Mouse (Mus musculus) adrenal gland, postnatal 4 days (tissue): Measurements from ENCODE around the gene Col23a1. TPM values are rescaled to one million over a fixed set of nuclear protein-coding genes. Genes with fewer than 3 reads are reported as not detected.

ENCODE experiments used
- DNase-seq, 2 experiments: peaks; one replicate each; pipeline ENCODE4 v3.0.0; 2021 to 2022; ENCODE audit warnings: low spot score in 2 of 2, mixed read lengths in 2 of 2
- total RNA-seq, 2 experiments: library from RNA; stranded (reverse); gene quantifications; 2 replicates each; pipeline ENCODE4 v1.2.3; 2021

Gene Col23a1
- total RNA-seq, 2 experiments from 2014 or later, result 23.3 to 26.0 TPM

DNA sequence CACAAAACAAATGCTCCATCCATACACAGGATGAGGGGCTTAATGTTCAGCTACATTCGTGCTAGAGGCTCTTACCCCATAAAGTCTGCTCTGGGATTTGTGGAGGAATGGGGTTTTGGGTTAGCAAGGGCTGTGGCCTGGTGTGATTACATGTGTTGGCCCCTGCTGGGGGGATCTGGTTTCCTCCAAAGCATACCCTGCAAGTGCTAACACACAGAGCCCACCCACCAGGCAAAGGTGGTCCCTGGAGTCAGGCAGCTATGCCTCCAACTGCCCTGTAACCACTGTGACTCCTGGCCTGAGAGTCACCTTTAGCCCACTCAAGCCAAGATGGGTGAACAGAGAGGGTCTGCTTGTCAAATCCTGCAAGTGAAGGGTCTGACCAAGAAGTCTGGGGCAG is 82.2 kb downstream of the Col23a1 start:
- no peak for DNase-seq

DNA sequence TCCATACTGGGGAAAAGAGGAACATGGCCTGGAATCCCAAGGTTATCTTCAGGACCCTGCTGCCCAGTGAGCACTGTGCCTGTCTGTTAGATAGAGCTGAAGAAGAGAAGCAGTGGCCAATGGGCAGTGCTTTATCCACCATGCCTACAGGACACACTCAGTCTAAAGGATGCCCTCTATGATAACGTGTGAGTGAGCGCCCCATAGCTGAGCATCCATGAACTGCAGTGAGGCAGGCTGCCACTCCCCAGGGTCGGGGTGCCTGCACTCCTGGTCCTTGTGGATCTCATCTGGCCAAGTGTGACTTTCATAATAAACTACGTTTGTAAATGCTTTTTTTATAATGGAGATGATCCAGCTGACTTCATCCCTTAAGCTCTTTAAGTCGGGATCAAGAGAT is 87.5 kb downstream of the Col23a1 start:
- no peak for DNase-seq

DNA sequence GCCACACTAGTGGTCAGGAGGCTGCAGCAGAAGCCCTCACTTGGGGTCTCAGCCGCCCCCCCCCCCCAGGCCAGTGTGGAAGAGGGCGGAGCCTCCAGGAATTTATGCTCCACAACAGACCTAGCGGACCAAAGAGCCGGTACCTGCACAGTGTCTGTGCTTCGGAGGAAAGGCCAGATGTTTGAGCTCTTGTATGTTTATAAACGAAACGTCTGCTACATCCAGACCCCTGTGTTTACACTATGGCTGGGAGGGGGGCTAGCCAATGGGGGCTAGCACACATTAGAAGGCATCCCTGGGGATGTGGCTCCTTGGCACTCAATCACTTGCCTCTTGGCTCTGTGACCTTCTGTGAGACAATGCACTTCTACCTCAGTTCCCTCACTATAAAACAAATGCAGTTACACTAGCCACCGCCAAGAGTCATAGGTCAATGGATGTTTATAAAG is 99.2 kb downstream of the Col23a1 start:
- DNase-seq, result no peak

DNA sequence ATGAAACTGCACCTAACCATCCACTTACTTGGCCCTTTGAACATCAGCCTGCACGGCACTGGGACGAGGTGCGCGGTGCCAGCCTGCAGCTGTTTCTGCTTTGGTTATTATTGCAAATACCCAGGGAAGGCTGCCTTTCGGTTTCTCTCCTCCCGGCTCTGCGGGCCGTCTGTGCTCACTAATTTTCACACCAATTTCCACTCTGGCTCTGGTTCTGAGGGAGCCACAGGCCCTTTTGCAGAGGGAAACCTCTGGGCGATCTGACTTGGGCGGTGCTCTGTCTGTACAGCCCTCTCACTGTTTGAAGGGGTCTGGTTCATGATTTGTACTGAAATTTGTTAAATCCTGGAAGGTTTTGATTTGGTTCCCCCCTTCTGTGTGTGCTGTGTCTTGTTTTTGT is 100.0 kb downstream of the Col23a1 start:
- DNase-seq, result no peak

DNA sequence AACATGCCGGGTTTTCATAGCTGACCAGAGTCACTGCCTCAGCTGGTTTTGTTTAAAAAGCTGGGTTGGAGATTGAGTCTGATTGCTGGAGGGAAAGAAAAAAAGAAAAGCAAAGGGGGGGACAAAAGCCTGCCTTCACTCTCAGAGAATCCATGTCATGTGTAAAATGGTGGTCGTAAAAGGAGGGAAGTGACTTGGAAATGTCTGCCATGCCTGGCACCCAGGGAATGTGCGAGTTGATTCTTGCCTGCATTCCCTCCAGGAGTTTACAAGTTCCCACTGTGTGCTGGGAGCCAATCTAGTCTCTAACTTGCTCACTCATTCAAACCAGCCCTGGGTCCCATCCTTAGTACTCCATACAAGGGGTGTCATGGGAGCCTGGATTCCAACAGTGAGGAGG is 100.8 kb downstream of the Col23a1 start:
- DNase-seq, result no peak

DNA sequence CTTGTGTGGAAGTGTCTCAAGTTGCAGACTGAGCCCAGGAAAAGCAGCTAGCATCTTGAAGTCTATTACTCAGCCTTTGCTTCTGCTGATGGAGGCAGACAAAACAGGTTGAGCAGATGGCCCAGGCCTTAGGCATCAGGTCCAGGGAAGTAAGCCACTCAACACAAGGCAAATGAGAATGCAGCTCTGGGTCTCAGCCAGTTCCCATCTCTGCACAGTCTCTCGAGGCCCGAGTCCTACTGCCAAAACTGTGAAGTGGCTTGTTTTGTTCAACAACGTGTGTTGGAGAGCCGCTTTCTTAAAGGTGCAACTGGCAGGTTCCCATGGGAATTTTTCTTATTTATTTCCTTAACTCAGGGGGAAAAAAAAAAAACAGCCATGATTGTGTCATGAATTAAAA is 101.8 kb downstream of the Col23a1 start:
- DNase-seq, result no peak

DNA sequence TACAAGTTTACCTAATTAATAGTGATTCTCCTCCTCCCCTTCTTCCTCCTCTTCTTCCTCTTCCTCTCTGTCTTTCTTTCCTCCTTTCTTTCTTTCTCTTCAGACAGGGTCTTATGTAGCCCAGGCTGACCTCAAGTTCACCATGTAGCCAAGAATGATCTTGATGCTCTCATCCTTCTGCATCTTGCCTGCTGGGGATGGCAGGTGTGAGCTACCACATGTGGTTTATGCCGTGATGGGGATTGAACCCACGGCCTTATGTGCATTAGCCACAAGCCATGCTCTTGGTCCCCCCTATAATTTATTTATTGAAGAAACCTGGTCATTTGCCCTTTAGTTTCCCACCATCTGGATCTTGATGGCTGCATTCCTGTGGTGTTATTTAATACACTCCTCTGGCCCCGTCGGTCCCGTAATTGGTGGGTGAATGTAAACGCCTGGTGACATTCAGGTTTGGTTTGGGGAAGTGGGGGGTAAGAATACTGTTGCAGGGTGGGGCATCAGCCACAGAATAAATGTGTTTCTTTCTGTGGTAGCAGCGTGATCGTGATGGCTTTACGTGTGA is 104.7 kb downstream of the Col23a1 start:
- no peak for DNase-seq

DNA sequence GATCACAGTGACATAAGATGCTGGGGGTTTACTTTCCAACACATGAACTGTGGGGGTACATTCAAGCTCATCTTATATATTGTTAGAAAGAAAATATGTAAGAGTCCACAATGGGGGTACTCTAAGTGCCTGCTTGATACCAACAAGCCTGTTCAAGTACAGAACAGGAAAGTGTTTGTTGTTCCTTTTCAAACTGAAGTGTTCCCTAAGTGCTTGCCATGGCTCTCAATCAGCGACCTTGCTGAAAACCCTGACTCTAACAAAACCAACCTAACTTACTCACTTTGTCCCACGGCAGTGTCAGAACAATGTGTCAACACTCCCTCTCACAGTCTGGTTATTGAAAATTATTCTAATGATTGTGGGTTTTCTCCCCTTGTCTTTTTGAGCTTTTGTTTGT is 106.7 kb downstream of the Col23a1 start:
- no peak for DNase-seq

DNA sequence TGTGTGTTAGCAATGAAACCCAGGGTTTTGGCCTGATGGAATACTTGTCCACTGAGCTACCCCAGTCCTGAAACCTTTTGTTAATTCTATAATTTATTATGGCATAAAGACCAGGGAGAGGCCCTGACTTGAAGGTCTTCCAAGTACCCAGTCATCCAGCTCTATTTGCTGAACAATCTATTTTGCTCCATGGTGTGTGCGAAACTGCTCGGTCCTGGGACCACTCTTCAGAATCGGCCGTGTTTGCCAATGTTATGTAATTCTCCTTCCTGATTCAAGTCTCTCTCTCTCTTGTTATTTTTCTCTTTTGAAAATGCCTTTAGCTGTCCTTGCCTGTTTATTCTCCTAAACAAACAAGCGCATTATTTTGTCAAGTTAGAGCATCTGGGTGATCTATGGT is 108.4 kb downstream of the Col23a1 start:
- DNase-seq, result no peak

DNA sequence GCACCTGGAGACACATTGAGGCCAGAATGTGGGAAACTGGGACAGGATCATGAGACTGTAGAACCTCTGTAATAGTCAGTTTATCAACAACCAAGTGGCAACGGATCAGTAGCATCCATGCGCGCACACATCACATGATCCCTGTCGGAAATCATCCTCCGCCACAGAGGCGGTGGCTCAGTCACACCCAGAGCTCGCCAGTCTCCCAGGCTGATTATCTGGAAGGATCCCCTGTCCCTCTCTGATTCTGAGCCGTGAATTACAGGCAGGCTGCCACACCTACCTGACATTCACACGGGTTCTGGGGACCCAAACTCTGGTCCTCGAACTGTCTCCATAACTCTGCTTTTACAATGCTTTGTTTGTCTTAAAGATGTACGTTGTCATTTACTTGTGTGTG is 110.6 kb downstream of the Col23a1 start:
- DNase-seq, result no peak

DNA sequence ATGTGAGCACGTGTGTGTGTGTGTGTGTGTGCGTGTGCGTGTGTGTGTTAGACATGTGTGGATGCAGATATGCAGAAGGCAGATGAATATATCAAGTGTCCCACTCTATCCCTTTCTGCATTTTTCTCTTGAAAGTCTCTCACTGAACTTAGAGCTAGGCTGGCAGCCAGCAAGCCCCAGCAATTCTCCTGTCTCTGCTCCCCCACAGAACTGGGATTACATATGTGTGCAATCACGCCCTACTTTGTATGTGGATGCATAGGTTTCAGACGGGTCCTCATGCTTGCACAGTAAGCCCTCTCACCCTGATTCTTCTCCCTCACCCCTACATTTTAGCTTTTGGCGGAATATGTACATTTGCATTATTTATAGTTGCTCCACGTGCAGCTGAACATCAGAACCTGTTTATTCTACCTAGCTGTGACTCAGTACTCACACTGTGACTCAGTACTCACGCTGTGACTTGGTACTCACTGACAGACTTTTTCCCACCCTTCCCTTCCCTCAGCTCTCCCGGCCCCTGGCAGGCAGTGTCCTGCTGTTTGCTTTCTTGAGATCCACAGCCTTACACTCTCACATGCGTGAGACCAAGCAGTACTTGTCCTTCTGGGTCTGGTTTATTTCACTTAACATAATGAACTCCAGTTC is 111.9 kb downstream of the Col23a1 start:
- no peak for DNase-seq

DNA sequence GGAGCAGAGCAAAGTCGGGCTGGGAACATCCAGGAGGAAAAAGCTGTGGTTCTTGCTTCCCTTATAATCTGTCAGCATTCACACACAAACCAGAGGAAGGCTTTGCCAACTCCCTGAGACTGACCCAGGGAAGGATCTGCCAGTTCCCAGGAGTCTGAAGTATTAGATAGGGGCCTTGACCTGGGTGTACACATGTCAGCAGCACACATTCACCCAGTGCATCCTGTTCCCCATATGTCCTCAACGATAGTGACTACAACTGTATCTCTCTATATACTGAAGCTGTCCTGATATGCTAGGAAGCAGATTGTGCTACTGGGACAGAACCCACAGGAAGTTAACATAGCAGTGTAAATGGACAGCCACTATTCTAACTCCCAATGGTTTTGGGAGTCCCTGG is 114.2 kb downstream of the Col23a1 start:
- no peak for DNase-seq

DNA sequence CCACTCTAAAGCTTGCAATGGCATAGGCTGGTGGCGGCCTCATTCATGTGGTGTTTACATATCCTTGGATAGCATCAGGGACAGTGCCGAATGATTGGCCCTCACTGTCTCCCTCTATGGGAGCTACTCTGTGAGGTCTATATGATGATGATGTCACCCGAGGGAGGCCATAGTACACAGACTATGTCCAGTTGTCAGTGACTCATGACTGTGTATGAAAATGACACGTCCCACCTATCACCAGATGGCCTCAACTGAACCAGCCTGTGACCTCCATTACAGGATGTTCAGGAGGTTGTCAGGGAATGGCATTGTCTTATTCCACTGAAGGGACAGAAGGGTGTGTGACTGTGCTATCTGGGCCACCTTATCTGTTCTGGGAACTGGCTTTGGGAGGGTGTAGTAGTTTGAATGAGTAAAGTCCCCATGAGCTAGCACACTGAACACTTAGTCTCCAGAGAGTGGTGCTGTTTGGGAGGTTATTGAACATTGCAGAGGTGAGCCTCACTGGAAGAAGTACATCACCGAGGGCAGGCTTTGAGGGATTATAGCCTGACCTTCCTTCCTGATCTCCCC is 115.2 kb downstream of the Col23a1 start:
- no peak for DNase-seq

DNA sequence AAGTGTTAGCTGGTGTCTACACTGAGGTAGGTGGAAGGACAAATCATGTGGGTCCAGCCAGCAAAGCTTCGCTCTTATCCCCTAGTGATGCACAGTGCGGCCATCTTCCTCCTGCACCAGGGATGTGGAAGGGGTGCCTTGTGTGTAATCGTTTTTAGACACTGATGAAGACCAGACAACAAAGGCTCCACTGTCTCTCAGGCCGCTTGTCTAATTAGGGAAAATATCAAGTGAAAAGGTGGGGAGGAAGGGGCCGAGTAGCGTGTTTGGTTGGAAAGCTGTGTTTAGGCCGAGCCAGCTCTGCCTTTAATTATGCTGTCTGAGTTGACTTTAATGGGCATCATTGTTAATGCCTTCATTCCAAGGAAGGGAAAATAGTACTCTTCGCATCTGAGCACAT is 116.8 kb downstream of the Col23a1 start:
- DNase-seq, result no peak

DNA sequence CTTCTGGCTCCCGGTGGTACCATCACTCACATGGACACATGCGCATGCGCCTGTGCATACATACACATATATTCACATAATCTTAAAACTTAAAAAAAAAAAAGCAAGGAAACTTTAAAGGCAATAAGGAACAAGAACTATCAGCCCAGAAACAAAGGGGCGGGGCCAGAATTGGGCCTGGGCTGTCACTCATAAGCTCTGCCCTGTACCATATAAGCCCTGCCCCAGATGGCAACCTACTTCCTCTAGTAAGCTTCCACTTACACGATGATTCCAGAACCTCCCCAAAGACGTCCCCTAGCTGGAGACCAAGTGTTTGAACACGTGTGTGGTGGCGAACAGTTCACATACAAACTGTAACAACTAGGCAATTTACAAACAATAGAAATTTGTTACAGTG is 117.6 kb downstream of the Col23a1 start:
- no peak for DNase-seq

DNA sequence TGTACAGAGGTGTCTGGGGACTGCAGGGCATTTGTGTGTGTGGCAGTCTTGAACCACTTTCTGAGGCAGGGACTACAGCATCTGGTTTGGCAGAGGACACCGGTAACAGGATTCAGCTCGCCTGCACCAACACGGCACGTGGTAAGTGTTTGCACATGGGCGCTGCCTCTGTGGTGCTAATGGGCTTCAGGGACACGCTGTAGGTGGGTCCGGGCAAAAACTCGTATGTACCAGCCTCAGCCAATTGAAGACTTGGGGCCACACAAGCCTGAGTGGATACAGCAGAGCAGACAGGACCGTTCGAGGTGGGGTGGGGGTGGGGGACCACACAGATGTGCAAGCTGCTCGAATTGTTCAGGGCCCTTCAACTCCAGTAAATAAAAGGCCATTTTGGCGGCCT is 121.1 kb downstream of the Col23a1 start:
- no peak for DNase-seq

DNA sequence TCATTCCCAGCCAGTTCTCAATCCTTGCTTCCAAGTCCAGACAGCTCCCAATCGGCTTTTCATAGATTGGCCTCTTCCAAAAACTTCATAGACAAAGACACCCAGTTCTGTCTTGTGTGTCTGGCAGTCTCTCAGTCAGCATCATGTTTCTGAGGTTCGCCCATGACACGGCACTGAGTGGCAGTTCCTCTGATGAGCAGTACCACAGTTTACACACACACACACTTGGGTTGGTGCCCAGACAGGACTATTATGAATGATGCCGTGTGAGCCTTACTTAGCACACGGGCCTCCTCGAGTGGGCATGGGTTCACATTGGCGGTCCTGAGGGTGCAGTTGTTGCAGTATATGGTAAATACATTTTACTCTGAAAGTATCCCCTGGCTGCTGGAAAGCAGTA is 124.8 kb downstream of the Col23a1 start:
- DNase-seq, result no peak

DNA sequence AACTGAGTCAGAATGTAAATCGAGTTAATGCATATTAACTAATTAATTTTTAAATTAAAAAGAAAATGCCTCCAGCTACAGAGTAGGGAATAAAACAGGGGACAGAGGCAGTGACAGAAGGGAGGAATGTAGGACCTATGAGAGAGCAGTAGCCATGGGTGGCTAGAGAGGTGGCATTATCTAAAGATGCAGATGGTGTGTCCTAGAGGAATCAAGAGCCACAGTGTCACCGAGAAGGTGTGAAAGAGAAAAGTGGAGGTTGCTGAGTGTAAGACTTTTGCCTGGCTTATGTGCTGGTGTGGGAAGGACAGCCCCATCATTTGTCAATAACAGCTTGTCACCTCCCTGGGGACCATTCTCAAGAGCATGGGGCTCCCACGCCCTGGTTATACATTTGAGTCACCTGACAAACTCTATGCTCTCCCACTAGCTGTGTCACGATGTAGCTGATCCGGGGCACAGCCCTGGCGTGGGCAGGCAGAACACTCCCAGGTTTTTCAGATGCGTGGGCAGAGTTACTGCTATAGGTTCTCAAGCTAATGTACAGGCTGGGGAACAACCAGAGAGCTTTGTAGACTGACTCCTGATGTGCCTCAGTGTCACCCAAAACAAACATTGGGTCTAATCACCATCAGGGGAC is 125.4 kb downstream of the Col23a1 start:
- no peak for DNase-seq

DNA sequence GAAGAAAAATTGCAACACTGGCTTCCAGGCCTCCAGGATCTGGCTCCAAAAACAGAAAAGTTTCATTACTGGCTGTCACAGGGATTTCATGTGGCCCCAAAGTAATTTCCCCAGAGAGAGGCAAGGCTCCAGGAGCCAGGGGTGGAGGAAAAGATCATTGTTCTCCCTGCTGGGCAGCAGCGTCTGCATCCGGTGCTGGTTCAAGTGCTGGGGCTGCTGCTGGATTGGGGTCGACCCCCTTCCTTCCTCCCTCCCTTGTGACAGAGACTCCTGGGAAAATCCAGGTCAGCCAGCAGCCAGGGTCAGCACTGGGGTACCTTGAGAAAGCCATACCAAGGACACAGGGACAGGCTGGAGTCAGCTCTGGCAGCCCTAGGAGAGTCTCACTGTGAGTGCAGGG is 129.1 kb downstream of the Col23a1 start:
- no peak for DNase-seq

DNA sequence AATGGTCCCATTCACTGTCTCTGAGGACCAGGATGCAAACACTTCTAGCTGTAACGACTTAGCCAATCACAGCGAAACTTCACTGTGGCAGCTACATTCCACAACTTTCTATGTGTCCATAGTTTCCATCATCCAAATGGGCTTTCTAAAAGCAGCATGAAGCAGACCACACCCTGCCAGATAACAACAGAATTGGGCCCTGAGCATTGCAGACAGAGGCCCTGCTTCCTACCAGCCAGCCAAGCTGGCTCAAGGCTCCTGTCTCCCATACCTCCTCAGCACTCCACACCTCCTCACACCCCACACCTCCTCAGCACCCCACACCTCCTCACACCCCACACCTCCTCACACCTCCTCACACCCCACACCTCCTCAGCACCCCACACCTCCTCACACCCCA is 132.2 kb downstream of the Col23a1 start:
- no peak for DNase-seq

DNA sequence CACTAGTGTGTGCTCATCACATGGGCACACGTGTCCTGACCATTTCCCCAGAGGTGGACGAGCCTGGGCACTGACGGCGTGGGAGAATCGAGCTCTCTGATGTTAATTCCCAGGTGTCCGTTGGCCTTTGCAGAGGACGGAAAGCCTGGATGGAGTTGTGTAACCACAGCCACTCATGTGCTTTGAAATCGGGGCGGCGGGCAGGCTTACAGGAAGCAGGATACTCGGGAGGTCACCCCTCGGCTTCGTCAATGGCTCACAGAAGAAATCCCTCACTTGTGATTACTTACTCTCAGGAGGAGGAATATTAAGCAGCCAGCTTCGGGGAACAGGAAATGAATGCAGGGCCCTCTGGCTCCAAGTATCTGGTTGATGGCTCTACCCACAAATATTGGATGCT is 133.0 kb downstream of the Col23a1 start:
- no peak for DNase-seq

DNA sequence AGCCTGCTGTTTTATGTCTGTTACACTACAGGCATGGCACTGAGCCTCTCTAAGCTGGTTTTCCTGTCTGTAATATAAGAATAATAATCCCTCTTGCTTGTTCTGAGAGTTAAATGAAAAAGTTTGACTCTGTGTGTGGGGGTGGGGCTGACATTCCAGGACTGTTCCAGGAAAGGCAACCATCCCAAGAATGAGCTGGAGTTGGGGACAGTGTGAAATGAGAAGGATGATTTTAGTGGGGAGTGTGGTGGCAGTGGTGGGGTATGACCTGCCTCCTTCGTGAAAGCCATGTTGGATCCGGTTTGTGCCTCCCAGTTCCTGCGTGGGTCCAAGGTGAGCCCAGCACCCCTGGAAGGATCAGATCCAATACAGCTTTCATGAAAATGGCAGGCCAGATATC is 136.4 kb downstream of the Col23a1 start:
- DNase-seq, result no peak
